Mouse (Mus musculus) stomach, postnatal 0 days (tissue): ENCODE measurements around the gene Rnf111.

Source experiments
- CTCF ChIP-seq: IDR thresholded peaks from 2 replicates; pipeline ENCODE4 v1.5.1; 2016; ENCODE audit warnings: antibody characterized with exemption, low read depth, mild to moderate bottlenecking, moderate library complexity
- EP300 ChIP-seq: optimal IDR thresholded peaks from 2 replicates; pipeline ENCODE3; 2016; ENCODE audit warnings: antibody characterized with exemption

DNA sequence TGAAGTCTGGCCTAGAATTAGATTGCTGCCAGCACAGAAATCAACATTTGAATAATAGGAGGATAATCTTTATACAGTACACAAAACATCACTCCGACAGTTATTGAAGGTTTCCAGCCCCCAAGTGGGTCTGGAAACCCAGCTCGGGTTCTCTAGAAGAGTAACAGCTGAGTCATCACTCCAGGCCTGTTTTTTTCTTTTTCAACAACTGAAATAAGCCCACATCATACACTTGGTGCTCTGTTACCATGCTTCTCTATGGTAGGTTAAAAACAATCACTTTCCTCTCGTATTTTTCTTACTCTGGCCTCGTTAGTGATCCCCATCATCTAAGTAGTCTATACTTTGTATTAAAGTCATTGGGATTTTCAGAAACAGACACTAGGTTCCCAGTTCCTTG is 44.8 kb upstream of the Rnf111 start:
- TF ChIP-seq CTCF = no peak
- no peak for TF ChIP-seq EP300
